Mouse (Mus musculus) E14TG2a.4 (cell line): Measurements from ENCODE around the gene Macrod1.

Source experiments
- H3K27me3 ChIP-seq: 2 replicates; pipeline ENCODE4 v1.6.1; 2014; ENCODE audit warnings: low read length, control low read depth; ENCODE audit not compliant: insufficient read depth
- H3K36me3 ChIP-seq: 2 replicates; pipeline ENCODE4 v1.6.1; 2014; ENCODE audit warnings: low read length, control low read depth; ENCODE audit not compliant: insufficient read depth
- H3K4me1 ChIP-seq: replicated peaks from 2 replicates; pipeline ENCODE4 v1.6.1; 2014; ENCODE audit warnings: low read depth, low read length, control low read depth
- H3K4me3 ChIP-seq: replicated peaks from 2 replicates; pipeline ENCODE4 v1.5.1; 2014; ENCODE audit warnings: mild to moderate bottlenecking, low read length
- H3K9me3 ChIP-seq: 2 replicates; pipeline ENCODE4 v1.6.1; 2014; ENCODE audit warnings: low read length, control low read depth
- CTCF ChIP-seq: conservative IDR thresholded peaks from 2 replicates; pipeline ENCODE4 v1.5.1; 2014; ENCODE audit warnings: low read length
- NANOG ChIP-seq: IDR thresholded peaks from 2 replicates; pipeline ENCODE4 v1.6.1; 2014; ENCODE audit warnings: borderline replicate concordance, low read length, mixed read lengths
- POU5F1 ChIP-seq: IDR thresholded peaks from 2 replicates; pipeline ENCODE4 v1.6.1; 2014; ENCODE audit warnings: low read length, borderline replicate concordance

Macrod1 gene

GRCm38 (mm10) chr19:7019191-7019590 lies 37.4 kb upstream of the Macrod1 start, which contains the start of gene Fermt3:
Fermt3 (minus strand) TSS chr19:7019469.
- TF ChIP-seq NANOG (no peak), CTCF (no peak), POU5F1 (no peak)

GRCm38 (mm10) chr19:7020224-7020641 lies 36.4 kb upstream of the Macrod1 start:
- no peak for TF ChIP-seq NANOG
- TF ChIP-seq CTCF = peak; percentile 57
- no peak for TF ChIP-seq POU5F1

More at GRCm38 (mm10) chr19:7019191-7019590, 37.4 kb upstream of the Macrod1 start, which contains the start of gene Fermt3:
- peaks cover 23% of the 10 kb centered on the region for H3K4me1 ChIP-seq
- no peak within 1 kb of the TSS for H3K4me3 ChIP-seq
- peaks cover 23% of the 10 kb centered on the region for H3K9me3 ChIP-seq
- H3K27me3 ChIP-seq = no peaks in the 10 kb centered on the region
- peaks cover 79% of the 10 kb centered on the region for H3K36me3 ChIP-seq

DNA sequence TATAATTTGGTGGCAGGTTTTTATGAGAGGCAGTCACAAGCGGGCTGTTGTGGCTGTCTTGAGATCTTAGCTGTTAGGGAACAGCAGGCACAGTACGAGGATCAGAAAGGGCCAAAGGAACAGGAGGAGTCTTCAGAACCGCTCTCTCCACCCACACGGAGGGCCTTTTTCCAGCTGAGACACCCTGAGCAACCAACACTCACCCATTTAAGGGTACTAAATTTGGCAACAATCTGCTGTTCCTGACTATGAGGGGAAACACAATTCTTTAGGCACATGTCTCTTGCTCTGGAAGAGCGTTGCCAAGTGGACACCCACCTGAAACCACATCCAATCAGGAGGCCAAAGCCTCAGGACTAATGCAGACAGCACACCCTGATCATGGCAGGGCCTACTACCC lies 27.1 kb upstream of the Macrod1 start:
- Histone ChIP-seq H3K36me3 (peaks cover 98% of the 10 kb centered on the region), H3K4me3 (no peak overlapping the region), H3K27me3 (no peaks in the 10 kb centered on the region), H3K9me3 (no peaks in the 10 kb centered on the region), H3K4me1 (peaks cover 47% of the 10 kb centered on the region)
- TF ChIP-seq NANOG (no peak), POU5F1 (no peak), CTCF (no peak)

More at GRCm38 (mm10) chr19:7020224-7020641, 36.4 kb upstream of the Macrod1 start:
- Histone ChIP-seq H3K4me1 (peaks cover 17% of the 10 kb centered on the region), H3K9me3 (peaks cover 23% of the 10 kb centered on the region), H3K4me3 (no peak overlapping the region), H3K27me3 (no peaks in the 10 kb centered on the region), H3K36me3 (peaks cover 87% of the 10 kb centered on the region)

GRCm38 (mm10) chr19:7034006-7034405 lies 22.6 kb upstream of the Macrod1 start:
- H3K27me3 ChIP-seq = no peaks in the 10 kb centered on the region
- no peaks in the 10 kb centered on the region for H3K9me3 ChIP-seq
- H3K36me3 ChIP-seq = peaks cover 98% of the 10 kb centered on the region
- no peak overlapping the region for H3K4me3 ChIP-seq
- peaks cover 61% of the 10 kb centered on the region for H3K4me1 ChIP-seq
- no peak for TF ChIP-seq POU5F1
- TF ChIP-seq CTCF = peak; percentile 35
- TF ChIP-seq NANOG = no peak

DNA sequence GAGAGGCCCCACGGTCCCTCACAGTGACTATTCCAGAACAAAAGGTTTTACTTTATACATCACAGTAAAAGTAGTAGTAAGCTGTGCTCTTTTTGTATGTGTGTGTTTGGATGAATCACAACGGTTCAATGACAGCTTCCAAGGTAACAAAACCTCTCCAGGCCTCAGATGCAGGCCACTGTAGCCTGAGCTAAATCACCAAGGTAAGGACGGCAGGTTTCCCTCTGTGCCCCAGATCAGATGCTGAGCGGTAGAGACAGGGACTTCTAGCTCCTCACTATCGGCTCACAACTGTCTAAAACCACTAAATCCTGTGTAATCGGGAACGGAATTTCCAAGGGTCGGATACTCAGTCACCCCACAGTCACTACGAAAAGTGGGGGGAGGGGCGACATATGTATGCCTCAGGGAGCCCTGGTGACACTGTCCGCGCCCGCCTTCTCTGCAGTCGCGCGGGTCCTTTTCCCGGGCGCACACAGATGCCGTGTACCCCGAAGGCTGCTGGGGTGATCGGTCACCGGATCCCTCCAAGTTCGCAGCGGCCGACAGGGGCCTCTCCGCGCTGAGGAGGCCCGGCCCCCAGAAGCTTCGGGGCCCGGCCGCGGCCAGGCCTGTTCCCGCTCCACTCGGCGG lies 17.4 kb upstream of the Macrod1 start:
- Histone ChIP-seq H3K4me3 (peak overlapping the region; percentile 97), H3K27me3 (no peaks in the 10 kb centered on the region), H3K9me3 (no peaks in the 10 kb centered on the region), H3K4me1 (peaks cover 61% of the 10 kb centered on the region), H3K36me3 (peaks cover 48% of the 10 kb centered on the region)
- TF ChIP-seq NANOG = no peak
- TF ChIP-seq POU5F1 = no peak
- TF ChIP-seq CTCF = no peak

- H3K4me1 ChIP-seq = peaks cover 61% of the 10 kb centered on the region
- H3K27me3 ChIP-seq = no peaks in the 10 kb centered on the region
- peak within 1 kb of the TSS; percentile 97 for H3K4me3 ChIP-seq
- TF ChIP-seq CTCF (no peak), POU5F1 (no peak), NANOG (no peak)
- H3K9me3 ChIP-seq = no peaks in the 10 kb centered on the region
- H3K36me3 ChIP-seq = peaks cover 41% of the 10 kb centered on the region
These were observed 16.6 kb upstream of the Macrod1 start, which contains the start of gene Stip1 for GRCm38 (mm10) chr19:7039841-7040636. Stip1 (minus strand) TSS chr19:7039967.

DNA sequence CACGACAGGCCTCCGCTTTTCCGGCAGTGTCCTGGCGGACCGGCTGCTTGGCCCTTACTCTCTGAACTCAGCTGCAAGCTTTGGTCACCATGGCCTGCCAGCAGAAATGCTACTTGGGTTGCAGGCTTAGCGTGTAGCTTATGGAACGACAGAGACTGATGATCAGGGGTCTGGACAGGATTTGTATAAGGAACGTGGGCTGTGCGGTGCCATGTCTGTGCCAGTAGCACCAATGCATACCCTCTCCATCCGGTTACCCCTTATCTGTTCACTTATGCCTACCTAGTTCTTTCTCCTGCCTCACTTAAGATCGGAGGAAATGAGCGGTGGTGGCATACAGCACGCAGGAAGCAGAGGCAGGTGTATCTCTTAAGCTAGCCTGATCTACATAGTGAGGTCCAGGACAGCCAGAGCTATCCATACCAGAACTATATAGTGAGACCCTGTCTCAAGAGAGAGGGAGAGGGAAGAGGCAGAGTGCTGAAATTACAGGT lies 15.9 kb upstream of the Macrod1 start:
- H3K27me3 ChIP-seq = no peaks in the 10 kb centered on the region
- TF ChIP-seq NANOG = no peak
- no peak for TF ChIP-seq POU5F1
- no peak for TF ChIP-seq CTCF
- H3K36me3 ChIP-seq = peaks cover 34% of the 10 kb centered on the region
- no peaks in the 10 kb centered on the region for H3K9me3 ChIP-seq
- H3K4me3 ChIP-seq = peak overlapping the region; percentile 87
- H3K4me1 ChIP-seq = peaks cover 55% of the 10 kb centered on the region

GRCm38 (mm10) chr19:7041171-7041570 lies 15.4 kb upstream of the Macrod1 start:
- peak overlapping the region; percentile 87 for H3K4me3 ChIP-seq
- TF ChIP-seq NANOG (no peak), CTCF (no peak), POU5F1 (no peak)

More at GRCm38 (mm10) chr19:7041171-7041570, 15.4 kb upstream of the Macrod1 start:
- peaks cover 29% of the 10 kb centered on the region for H3K36me3 ChIP-seq
- peaks cover 51% of the 10 kb centered on the region for H3K4me1 ChIP-seq
- H3K9me3 ChIP-seq = no peaks in the 10 kb centered on the region
- no peaks in the 10 kb centered on the region for H3K27me3 ChIP-seq
